Mouse (Mus musculus): ENCODE data around the gene Myof.

The Myof gene

GRCm38 (mm10) chr19:37946696-37947095 lies 96.7 kb downstream of the Myof start:
- no peak for DNase-seq (ENCODE audit: low read depth)

- no peak for DNase-seq (ENCODE audit: low read depth)
Measured at GRCm38 (mm10) chr19:37946053-37946452, 97.3 kb downstream of the Myof start.

DNA sequence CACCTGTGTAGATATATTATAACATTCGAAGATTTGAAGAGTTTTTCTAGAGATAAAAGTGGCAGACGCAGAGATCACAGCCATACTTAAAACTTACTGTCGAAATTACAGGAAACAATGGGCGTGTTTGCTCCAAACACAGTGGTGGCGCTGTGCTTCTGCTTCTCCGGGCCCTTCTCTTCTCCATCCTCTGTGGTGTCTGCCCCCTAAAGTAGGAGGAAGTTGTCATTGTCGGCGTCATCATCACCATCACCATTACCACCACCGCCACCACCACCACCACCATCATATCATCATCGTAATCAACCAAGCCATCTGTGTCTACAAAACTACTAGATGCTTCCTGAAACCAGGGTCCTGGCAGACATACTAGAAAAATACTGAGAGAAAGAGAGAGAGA lies 104.2 kb downstream of the Myof start:
- DNase-seq (ENCODE audit: low read depth) = no peak

DNA sequence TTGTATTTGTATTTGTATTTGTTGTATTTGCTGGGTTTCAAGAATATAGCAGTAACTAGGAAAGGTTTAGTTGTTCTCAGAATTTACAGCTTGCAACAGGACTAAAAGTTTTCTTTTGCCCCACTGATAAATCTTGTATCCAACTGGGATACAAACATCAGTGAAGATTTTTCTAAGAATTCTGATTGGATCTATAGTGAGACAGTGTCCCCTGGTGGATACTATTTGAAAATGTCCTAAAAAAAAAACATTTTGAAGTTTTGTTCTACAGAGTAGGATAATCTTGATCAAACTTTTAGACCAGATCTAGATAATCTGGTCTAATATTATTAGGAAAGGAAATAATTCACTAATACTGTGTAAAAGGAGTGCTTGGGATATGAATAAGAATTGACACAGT lies 106.3 kb downstream of the Myof start:
- DNase-seq (ENCODE audit: low read depth) = no peak

DNA sequence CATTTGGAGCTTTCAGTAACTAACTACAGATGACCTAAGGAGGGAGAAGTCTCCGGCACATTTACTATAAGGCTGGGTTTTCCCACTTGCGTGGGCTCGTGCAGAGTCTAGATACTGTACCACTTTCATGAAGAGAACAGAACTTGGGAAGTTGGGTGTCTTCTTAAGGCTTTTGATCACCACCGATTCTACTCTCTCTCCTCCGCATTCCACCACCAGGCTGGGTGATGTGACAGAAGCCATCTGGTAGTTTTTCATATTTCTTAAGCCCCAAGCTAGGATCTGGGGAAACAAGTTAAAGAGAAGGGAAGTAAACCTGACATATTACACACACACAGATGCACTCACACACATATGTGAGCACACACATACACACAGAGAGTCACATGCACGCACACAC lies 108.7 kb downstream of the Myof start:
- no peak for DNase-seq (ENCODE audit: low read depth)

DNA sequence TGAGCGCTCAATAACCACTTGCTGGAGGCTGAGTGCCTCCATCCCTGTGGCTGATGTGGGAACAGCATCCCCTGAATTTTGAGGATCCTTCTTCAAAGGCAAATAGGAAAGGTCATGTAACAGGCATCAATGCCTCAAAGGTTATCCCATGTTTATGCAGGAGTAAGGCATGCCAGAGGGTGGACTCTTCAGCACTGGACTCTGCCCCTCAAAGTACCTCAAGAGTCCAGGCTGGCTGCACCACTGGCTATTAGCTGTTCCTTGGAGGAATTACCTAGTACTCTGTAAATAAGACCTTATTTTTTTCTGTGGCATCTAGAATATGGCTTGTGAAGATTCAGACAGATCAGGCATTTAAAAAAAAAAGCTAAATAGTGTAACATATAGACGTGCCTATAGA lies 111.2 kb downstream of the Myof start:
- no peak for DNase-seq (ENCODE audit: low read depth)

GRCm38 (mm10) chr19:37927911-37928310 lies 115.5 kb downstream of the Myof start:
- DNase-seq (ENCODE audit: low read depth) = no peak

DNA sequence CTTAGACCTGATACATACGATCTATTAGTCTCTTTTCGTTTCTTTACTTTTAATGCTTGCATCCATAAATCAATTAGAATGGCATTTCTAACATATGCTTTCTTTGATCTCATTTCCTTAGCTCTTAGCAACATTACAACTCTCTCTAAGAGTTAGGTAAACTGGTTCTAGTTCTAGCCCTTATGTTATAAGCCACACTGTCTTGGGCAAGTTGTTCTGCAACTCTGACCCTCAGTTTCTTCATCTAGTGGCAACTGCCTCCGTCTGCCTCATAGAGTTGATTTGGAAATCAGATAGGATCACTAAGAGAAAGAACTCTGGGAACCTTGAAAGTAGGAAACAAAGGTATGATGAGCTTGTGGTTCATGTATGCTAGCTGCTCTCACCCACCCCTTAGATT lies 118.1 kb downstream of the Myof start:
- no peak for DNase-seq (ENCODE audit: low read depth)

DNA sequence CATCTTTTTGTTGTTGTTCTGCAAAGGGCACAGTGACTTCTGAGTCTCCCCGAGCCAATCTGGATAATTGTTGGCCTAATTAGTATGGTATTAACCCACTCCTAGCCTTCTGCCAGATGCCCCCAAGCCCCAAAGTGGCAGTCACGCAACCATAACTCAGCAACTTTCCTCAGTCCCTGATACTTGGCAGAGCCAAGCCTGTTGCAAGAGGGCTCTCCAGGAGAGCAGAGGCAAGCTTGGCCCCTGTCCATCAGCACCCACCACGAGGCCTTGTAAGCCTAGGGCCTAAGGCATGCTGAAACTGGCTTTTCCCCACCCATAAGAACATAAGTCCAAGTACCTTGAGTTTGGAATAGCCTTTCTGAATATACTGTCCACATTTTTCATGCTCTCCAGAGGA lies 119.1 kb downstream of the Myof start:
- DNase-seq (ENCODE audit: low read depth) = no peak

GRCm38 (mm10) chr19:37921098-37921497 lies 122.3 kb downstream of the Myof start:
- no peak for DNase-seq (ENCODE audit: low read depth)

GRCm38 (mm10) chr19:37918515-37918932 lies 124.9 kb downstream of the Myof start:
- no peak for DNase-seq (ENCODE audit: low read depth)

GRCm38 (mm10) chr19:37914261-37914660 lies 129.1 kb downstream of the Myof start:
- no peak for DNase-seq (ENCODE audit: low read depth)

- no peak for DNase-seq (ENCODE audit: low read depth)
Measured at GRCm38 (mm10) chr19:37912501-37912900, 130.9 kb downstream of the Myof start.

DNA sequence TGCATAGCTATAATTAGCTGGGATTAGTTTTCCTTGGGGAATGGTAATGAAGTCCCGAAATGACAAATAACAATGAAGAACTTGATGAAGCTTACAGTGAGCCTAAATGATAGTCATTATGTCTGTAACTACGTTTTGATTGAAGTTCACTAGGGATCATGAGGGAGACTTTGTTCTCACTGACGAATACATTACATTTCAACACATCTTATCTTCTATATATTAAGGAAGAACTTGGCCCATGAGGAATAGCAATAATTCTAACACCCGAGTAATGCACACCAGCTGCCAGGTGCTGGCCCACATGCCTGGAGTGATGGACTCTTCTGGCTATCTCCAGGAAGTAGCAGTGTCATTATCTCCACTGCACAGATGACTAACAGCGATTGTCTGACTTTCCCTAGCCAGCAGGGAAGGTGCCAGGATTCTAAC lies 133.5 kb downstream of the Myof start:
- no peak for DNase-seq (ENCODE audit: low read depth)

- no peak for DNase-seq (ENCODE audit: low read depth)
Measured at GRCm38 (mm10) chr19:37907451-37908320, 135.7 kb downstream of the Myof start.

GRCm38 (mm10) chr19:37906916-37907315 lies 136.5 kb downstream of the Myof start:
- DNase-seq (ENCODE audit: low read depth) = no peak

DNA sequence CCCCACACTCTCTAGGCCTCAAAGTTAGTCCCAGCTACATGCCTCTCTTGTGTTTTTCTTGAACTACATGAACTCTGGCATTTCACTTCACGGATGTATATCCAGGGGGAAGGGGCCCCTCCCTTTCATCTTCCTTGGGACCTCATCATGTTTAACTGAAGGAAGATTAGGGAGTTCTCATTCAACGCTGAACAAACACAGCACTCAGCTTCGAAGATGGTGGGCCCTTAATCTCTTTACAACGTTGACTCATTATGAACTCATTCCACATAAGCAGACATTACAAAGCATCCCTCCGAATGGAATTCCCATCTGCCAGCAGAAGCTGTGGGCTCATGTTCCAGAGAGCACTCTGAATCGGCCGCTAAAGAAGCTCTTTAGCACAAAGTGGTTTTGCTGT lies 147.3 kb downstream of the Myof start:
- no peak for DNase-seq (ENCODE audit: low read depth)

- no peak for DNase-seq (ENCODE audit: low read depth)
Measured at GRCm38 (mm10) chr19:37891006-37891405, 152.4 kb downstream of the Myof start.

- DNase-seq (ENCODE audit: low read depth) = peak; percentile 47
Measured at GRCm38 (mm10) chr19:37886355-37887120, 156.8 kb downstream of the Myof start.

- DNase-seq (ENCODE audit: low read depth) = no peak
Measured at GRCm38 (mm10) chr19:37881431-37882081, 161.8 kb downstream of the Myof start.

DNA sequence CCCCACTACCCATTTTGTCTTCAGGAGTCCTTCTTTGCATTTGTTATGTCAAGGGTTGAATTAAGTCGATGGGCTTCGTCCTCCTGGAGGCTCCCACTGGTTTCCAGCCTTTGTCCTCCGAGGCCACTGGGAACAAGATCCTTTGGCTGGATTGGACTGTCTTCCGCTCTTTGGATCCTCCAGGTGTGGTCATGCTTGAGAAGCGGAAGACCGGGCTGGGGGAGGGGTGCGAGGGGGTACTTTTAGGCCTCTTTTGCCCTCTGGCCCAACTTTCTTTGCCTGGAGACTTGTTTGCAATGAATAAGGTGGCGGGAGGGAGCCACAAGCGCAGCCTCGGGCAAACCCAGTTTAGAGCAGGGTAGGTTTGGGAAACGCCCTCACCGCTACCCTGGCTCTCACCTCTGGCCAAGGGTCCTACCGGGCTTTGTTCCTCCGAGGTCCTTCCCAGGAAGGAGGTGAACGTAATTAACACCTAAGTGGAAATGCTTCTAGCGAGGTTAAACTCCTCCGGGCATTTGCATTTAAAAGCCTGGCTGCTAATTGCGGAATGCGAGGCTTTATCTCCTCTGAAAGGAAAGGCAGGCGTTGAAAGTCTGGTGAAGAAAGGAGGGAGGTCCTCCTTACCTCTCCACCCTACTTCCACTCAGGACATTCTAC lies 165.7 kb downstream of the Myof start:
- no peak for DNase-seq (ENCODE audit: low read depth)

DNA sequence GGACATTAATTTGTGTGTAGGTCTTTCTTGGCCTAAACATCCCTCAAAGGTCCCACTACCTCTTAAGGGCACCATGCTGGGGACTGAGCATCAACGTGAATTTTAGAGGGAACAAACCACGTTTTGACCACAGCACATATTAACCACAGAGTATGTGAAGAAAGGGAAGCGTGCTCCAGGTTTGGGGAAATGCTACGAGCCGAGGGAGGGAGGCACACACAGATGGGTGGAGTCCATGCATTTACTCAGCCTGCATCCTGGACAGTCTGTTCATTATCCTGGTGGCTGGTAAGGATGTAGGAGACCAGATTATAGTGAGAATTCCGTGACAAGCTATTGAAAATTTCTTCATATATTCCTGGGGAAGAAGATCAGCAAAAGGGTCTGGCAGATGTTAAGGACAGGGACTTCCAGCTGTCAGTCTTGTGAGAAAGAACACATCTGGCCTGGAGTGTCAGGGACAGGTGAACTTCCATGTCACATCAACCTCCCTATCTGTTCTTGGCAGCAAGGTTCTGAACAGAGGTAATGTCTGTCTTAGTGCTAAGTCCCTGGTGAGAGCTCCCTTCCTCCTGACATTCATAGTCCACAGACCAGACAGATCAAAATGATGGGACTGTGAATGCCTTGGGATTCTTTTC lies 166.7 kb downstream of the Myof start:
- no peak for DNase-seq (ENCODE audit: low read depth)
